Mouse (Mus musculus) testis, adult 2 months (tissue): ENCODE measurements around the gene Tbc1d14.

ENCODE experiments used
- CTCF ChIP-seq: fragments of 200-500 bp; IDR thresholded peaks from 2 replicates; pipeline ENCODE4 v1.5.1; 2012; ENCODE audit warnings: low read depth, mild to moderate bottlenecking, inconsistent platforms, low read length, moderate library complexity; ENCODE audit not compliant: control insufficient read depth, insufficient read depth, insufficient replicate concordance
- POLR2A ChIP-seq: fragments of 200-500 bp; IDR thresholded peaks from 2 replicates; pipeline ENCODE4 v1.6.1; 2012; ENCODE audit warnings: low read depth, mild to moderate bottlenecking, inconsistent platforms, low read length, moderate library complexity; ENCODE audit not compliant: control insufficient read depth

DNA sequence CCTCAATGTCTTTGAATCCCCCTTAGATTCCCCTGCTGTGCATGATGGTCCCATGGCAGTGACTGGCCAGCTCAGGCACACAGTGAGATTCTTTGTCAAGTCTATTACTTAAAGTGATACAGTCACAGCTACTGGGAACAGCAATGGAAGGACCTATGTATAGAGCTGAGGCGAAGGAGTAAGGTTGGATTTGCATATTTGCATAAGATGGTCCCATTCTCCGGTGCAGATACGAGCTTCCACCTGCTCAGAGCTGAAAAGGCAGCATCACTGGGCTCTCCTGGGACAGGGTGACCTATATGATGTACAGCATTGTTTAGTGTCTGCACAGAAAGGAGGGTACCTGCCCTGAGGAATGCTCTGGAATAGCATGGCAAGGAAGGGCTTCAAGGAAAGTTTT, 1.3 kb upstream of the Tbc1d14 start:
- TF ChIP-seq CTCF (no peak), POLR2A (no peak)
